Mouse (Mus musculus) MEL (cell line): ENCODE data around the gene Cox4i2. TPM values are rescaled to one million over a fixed set of nuclear protein-coding genes. Genes with fewer than 3 reads are reported as not detected.

ENCODE experiments used
- DNase-seq: peaks from one replicate; pipeline ENCODE4 v3.0.0; 2011; ENCODE audit warnings: low read depth, low spot score
- H3K27ac ChIP-seq: 2 replicates; pipeline ENCODE4 v1.5.1; 2012; ENCODE audit warnings: low read depth, mild to moderate bottlenecking, control low read depth, low read length, moderate library complexity; ENCODE audit not compliant: control insufficient read depth
- H3K27me3 ChIP-seq, 2 experiments: fragments of 150-350 bp in 1 of 2; sonication (generic) in 1 of 2; 2 replicates each; pipeline ENCODE4 v1.6.1; 2012; ENCODE audit warnings: low read length in 2 of 2, mild to moderate bottlenecking in 2 of 2, improper control_type of control experiment in 1 of 2, moderate library complexity in 1 of 2; ENCODE audit not compliant: insufficient read depth in 2 of 2, control insufficient read depth in 1 of 2
- H3K36me3 ChIP-seq, 2 experiments: 2 replicates each; pipeline ENCODE4 v1.6.1; 2012 to 2014; ENCODE audit warnings: low read length in 2 of 2, improper control_type of control experiment in 1 of 2, inconsistent platforms in 1 of 2, mild to moderate bottlenecking in 1 of 2; ENCODE audit not compliant: insufficient read depth in 2 of 2, control insufficient read depth in 1 of 2
- H3K4me1 ChIP-seq, 2 experiments: fragments of 150-350 bp in 1 of 2; sonication (generic) in 1 of 2; 2 replicates each; pipeline ENCODE4 v1.6.1; 2012; ENCODE audit warnings: low read length in 2 of 2, improper control_type of control experiment in 1 of 2, mild to moderate bottlenecking in 1 of 2; ENCODE audit not compliant: insufficient read depth in 2 of 2, control insufficient read depth in 1 of 2
- H3K4me3 ChIP-seq, 2 experiments: fragments of 150-350 bp in 1 of 2; sonication (generic) in 1 of 2; 2 replicates each; pipeline ENCODE4 v1.5.1; 2012; ENCODE audit warnings: low read depth in 2 of 2, low read length in 2 of 2, mild to moderate bottlenecking in 2 of 2, moderate library complexity in 2 of 2, control low read depth in 1 of 2, improper control_type of control experiment in 1 of 2; ENCODE audit not compliant: control insufficient read depth in 1 of 2, insufficient read depth in 1 of 2
- H3K79me2 ChIP-seq: 2 replicates; pipeline ENCODE4 v1.6.1; 2012; ENCODE audit warnings: mild to moderate bottlenecking, low read length, moderate library complexity; ENCODE audit not compliant: control insufficient read depth, poor library complexity, insufficient read depth
- H3K9ac ChIP-seq: 2 replicates; pipeline ENCODE4 v1.6.1; 2012; ENCODE audit warnings: low read depth, mild to moderate bottlenecking, control low read depth, low read length, moderate library complexity; ENCODE audit not compliant: control insufficient read depth, poor library complexity, severe bottlenecking
- H3K9me3 ChIP-seq: fragments of 150-350 bp; sonication (generic); replicated peaks from 2 replicates; pipeline ENCODE4 v1.6.1; 2012; ENCODE audit warnings: mild to moderate bottlenecking, low read length, improper control_type of control experiment, moderate library complexity; ENCODE audit not compliant: insufficient read depth
- BHLHE40 ChIP-seq: IDR thresholded peaks from 2 replicates; pipeline ENCODE4 v1.6.1; 2012; ENCODE audit warnings: low read depth, mild to moderate bottlenecking, inconsistent platforms, low read length, improper control_type of control experiment, borderline replicate concordance
- CTCF ChIP-seq, 3 experiments: IDR thresholded peaks in 2 of 3; conservative IDR thresholded peaks in 1 of 3; 2 replicates each; pipeline ENCODE4 v1.5.1; 2011 to 2012; ENCODE audit warnings: low read length in 3 of 3, low read depth in 2 of 3, mild to moderate bottlenecking in 2 of 3, improper control_type of control experiment in 1 of 3, inconsistent platforms in 1 of 3, mixed read lengths in 1 of 3, moderate library complexity in 1 of 3; ENCODE audit not compliant: control insufficient read depth in 1 of 3, insufficient read depth in 1 of 3, poor library complexity in 1 of 3, severe bottlenecking in 1 of 3
- ELF1 ChIP-seq: IDR thresholded peaks from 2 replicates; pipeline ENCODE4 v1.6.1; 2014; ENCODE audit warnings: low read depth, mild to moderate bottlenecking, inconsistent platforms, low read length, improper control_type of control experiment, moderate library complexity
- HCFC1 ChIP-seq: IDR thresholded peaks from 2 replicates; pipeline ENCODE4 v1.6.1; 2012; ENCODE audit warnings: low read depth, mild to moderate bottlenecking, inconsistent platforms, low read length, improper control_type of control experiment, moderate library complexity
- JUND ChIP-seq: IDR thresholded peaks from 2 replicates; pipeline ENCODE4 v1.6.1; 2011; ENCODE audit warnings: low read depth, mild to moderate bottlenecking, improper control_type of control experiment, low read length
- KAT2A ChIP-seq: conservative IDR thresholded peaks from 2 replicates; pipeline ENCODE4 v1.6.1; 2012; ENCODE audit warnings: low read depth, low read length, improper control_type of control experiment, inconsistent platforms
- MAFK ChIP-seq: IDR thresholded peaks from 2 replicates; pipeline ENCODE4 v1.6.1; 2011; ENCODE audit warnings: low read depth, mild to moderate bottlenecking, low read length, improper control_type of control experiment, borderline replicate concordance
- MAX ChIP-seq: IDR thresholded peaks from 2 replicates; pipeline ENCODE4 v1.6.1; 2011; ENCODE audit warnings: low read length, improper control_type of control experiment
- MAZ ChIP-seq: IDR thresholded peaks from 2 replicates; pipeline ENCODE4 v1.6.1; 2012; ENCODE audit warnings: low read depth, mild to moderate bottlenecking, inconsistent platforms, low read length, improper control_type of control experiment
- MXI1 ChIP-seq: IDR thresholded peaks from 2 replicates; pipeline ENCODE4 v1.6.1; 2011; ENCODE audit warnings: mild to moderate bottlenecking, low read depth, low read length, improper control_type of control experiment
- MYC ChIP-seq: IDR thresholded peaks from 2 replicates; pipeline ENCODE4 v1.6.1; 2011; ENCODE audit warnings: low read depth, mild to moderate bottlenecking, low read length, improper control_type of control experiment, moderate library complexity
- NELFE ChIP-seq: IDR thresholded peaks from 2 replicates; pipeline ENCODE4 v1.6.1; 2011; ENCODE audit warnings: low read depth, low read length, improper control_type of control experiment
- NRF1 ChIP-seq: IDR thresholded peaks from 2 replicates; pipeline ENCODE4 v1.6.1; 2014; ENCODE audit warnings: low read depth, mild to moderate bottlenecking, inconsistent platforms, low read length, improper control_type of control experiment, moderate library complexity; ENCODE audit not compliant: poor library complexity, insufficient read depth, severe bottlenecking
- POLR2A ChIP-seq, 2 experiments: IDR thresholded peaks; 2 replicates each; pipeline ENCODE4 v1.6.1; 2011 to 2012; ENCODE audit warnings: low read length in 2 of 2, mild to moderate bottlenecking in 2 of 2, control low read depth in 1 of 2, improper control_type of control experiment in 1 of 2, low read depth in 1 of 2, moderate library complexity in 1 of 2; ENCODE audit not compliant: control insufficient read depth in 1 of 2, insufficient read depth in 1 of 2, poor library complexity in 1 of 2
- POLR2AphosphoS5 ChIP-seq: IDR thresholded peaks from 2 replicates; pipeline ENCODE4 v1.6.1; 2012; ENCODE audit warnings: low read depth, borderline replicate concordance, mild to moderate bottlenecking, inconsistent platforms, low read length, moderate library complexity, mixed read lengths
- RCOR1 ChIP-seq: IDR thresholded peaks from 2 replicates; pipeline ENCODE4 v1.6.1; 2012; ENCODE audit warnings: low read depth, mild to moderate bottlenecking, inconsistent platforms, low read length, improper control_type of control experiment
- SIN3A ChIP-seq: IDR thresholded peaks from 2 replicates; pipeline ENCODE4 v1.6.1; 2012; ENCODE audit warnings: low read length, improper control_type of control experiment, inconsistent platforms
- SMC3 ChIP-seq: IDR thresholded peaks from 2 replicates; pipeline ENCODE4 v1.6.1; 2011; ENCODE audit warnings: low read depth, low read length, improper control_type of control experiment
- TBP ChIP-seq: IDR thresholded peaks from 2 replicates; pipeline ENCODE4 v1.8.0; 2011; ENCODE audit warnings: low read depth, low read length, improper control_type of control experiment
- TCF12 ChIP-seq: IDR thresholded peaks from 2 replicates; pipeline ENCODE4 v1.6.1; 2014; ENCODE audit warnings: low read depth, mild to moderate bottlenecking, inconsistent platforms, low read length, improper control_type of control experiment, moderate library complexity
- UBTF ChIP-seq: IDR thresholded peaks from 2 replicates; pipeline ENCODE4 v1.6.1; 2012; ENCODE audit warnings: low read depth, mild to moderate bottlenecking, inconsistent platforms, low read length, improper control_type of control experiment, moderate library complexity, borderline replicate concordance; ENCODE audit not compliant: insufficient read depth
- USF1 ChIP-seq: IDR thresholded peaks from 2 replicates; pipeline ENCODE4 v1.6.1; 2014; ENCODE audit warnings: low read depth, mild to moderate bottlenecking, inconsistent platforms, low read length, improper control_type of control experiment, moderate library complexity
- ZC3H11A ChIP-seq: IDR thresholded peaks from 2 replicates; pipeline ENCODE4 v1.6.1; 2012; ENCODE audit warnings: low read depth, mild to moderate bottlenecking, inconsistent platforms, low read length, improper control_type of control experiment
- ZKSCAN1 ChIP-seq: IDR thresholded peaks from 2 replicates; pipeline ENCODE4 v1.6.1; 2012; ENCODE audit warnings: low read depth, mild to moderate bottlenecking, inconsistent platforms, low read length, improper control_type of control experiment, moderate library complexity
- ZNF384 ChIP-seq: IDR thresholded peaks from 2 replicates; pipeline ENCODE4 v1.6.1; 2012; ENCODE audit warnings: low read depth, mild to moderate bottlenecking, inconsistent platforms, low read length, improper control_type of control experiment
- polyA plus RNA-seq, 2 experiments: library from polyadenylated mRNA; stranded (reverse) in 1 of 2; unstranded in 1 of 2; fragments of >175 nt in 1 of 2; fragments of >200 nt in 1 of 2; gene quantifications; 2 replicates each; pipeline versions ENCODE4 v1.2.1 to v1.2.4; 2012; ENCODE audit warnings: low replicate concordance in 2 of 2, low read depth in 1 of 2; ENCODE audit not compliant: insufficient read length in 2 of 2, insufficient read depth in 1 of 2, missing spikeins in 1 of 2
- total RNA-seq: library from RNA; depleted of rRNA; stranded (reverse); fragments of 300-350 nt; gene quantifications from 2 replicates; pipeline ENCODE4 v1.2.3, GENCODE M21; 2012

Cox4i2 gene
- total and polyA plus RNA-seq, 3 experiments, result 0.17 TPM; not detected in 2

DNA sequence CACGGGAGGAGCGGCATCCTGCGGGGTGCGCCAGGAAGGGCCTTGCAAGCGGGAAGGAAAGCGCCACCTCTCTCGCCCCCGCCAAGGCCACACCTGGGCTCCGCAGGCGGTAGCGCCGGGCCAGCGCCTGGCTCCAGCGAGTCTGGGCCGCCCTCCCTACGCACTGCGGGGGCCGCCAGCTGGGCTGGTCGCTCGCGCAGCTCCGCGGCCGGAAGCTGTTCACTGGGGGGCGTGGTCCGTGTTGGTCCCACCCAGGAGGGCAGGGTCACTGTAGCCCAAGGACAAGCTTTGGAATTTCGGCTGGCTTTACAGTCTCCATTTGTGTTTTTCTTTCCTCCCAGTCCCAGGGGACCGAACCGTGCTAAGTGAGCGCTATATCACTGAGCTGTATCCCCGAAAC is 46.3 kb upstream of the Cox4i2 start:
- TF ChIP-seq SIN3A, result no peak
- TF ChIP-seq MAFK, result no peak
- no peak for TF ChIP-seq MYC
- TF ChIP-seq TCF12, result no peak
- TF ChIP-seq KAT2A, result no peak
- TF ChIP-seq ZNF384, result no peak
- no peak for TF ChIP-seq HCFC1
- TF ChIP-seq CTCF (IDR thresholded peaks at IDR 0.05 in 2 of 3, conservative IDR thresholded peaks at IDR 0.05 in 1 of 3; ENCODE audit: control insufficient read depth in 1 of 3, insufficient read depth in 1 of 3, low read depth in 2 of 3, low read length in 3 of 3, poor library complexity in 1 of 3, severe bottlenecking in 1 of 3), result no peak
- no peak for TF ChIP-seq RCOR1
- TF ChIP-seq MAZ, result no peak
- TF ChIP-seq MXI1, result no peak
- TF ChIP-seq MAX, result no peak
- no peak for TF ChIP-seq SMC3
- TF ChIP-seq ELF1, result no peak
- TF ChIP-seq POLR2A (IDR thresholded peaks at IDR 0.05; ENCODE audit: control insufficient read depth in 1 of 2, insufficient read depth in 1 of 2, low read depth in 1 of 2, low read length in 2 of 2, poor library complexity in 1 of 2), result no peak
- TF ChIP-seq USF1, result no peak
- H3K36me3 ChIP-seq, result no peaks in the 10 kb centered on the region; a peak in 1 of 4 replicates
- DNase-seq, result no peak
- H3K27ac ChIP-seq, result no peak overlapping the region
- H3K27me3 ChIP-seq, result no peaks in the 10 kb centered on the region
- no peak overlapping the region for H3K9ac ChIP-seq
- no peaks in the 10 kb centered on the region for H3K4me1 ChIP-seq
- no peaks in the 10 kb centered on the region for H3K79me2 ChIP-seq
- no peak overlapping the region for H3K4me3 ChIP-seq
- no peaks in the 10 kb centered on the region for H3K9me3 ChIP-seq

DNA sequence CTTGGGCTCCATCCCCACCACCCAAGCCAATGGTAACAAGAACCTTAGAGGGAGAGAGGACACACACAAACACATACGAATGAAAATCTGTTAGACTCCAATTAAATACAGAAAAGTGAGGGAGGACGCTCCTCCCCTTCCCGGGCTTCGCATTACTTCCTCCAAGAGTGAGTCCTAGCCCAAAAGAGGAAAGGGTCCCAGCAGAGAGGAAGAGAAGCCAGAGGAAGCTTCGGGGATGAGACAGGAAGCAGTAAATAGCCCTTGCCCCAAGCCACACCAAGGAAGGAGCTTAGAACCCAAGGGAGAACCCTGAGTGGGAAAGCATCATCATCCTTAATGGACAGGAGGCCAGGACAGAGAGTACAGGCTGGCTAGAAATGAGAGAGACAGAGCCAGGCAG is 44.9 kb upstream of the Cox4i2 start:
- no peak overlapping the region for H3K9ac ChIP-seq
- no peaks in the 10 kb centered on the region; a peak in 1 of 4 replicates for H3K36me3 ChIP-seq
- no peaks in the 10 kb centered on the region for H3K79me2 ChIP-seq
- no peak overlapping the region for H3K4me3 ChIP-seq
- TF ChIP-seq ZKSCAN1 (no peak), SMC3 (no peak), UBTF (no peak), JUND (no peak), BHLHE40 (no peak), MAFK (no peak), POLR2A (IDR thresholded peaks at IDR 0.05; ENCODE audit: control insufficient read depth in 1 of 2, insufficient read depth in 1 of 2, low read depth in 1 of 2, low read length in 2 of 2, poor library complexity in 1 of 2) (no peak), NRF1 (no peak), ZC3H11A (no peak), TBP (no peak), TCF12 (no peak), NELFE (no peak), POLR2AphosphoS5 (no peak), MAZ (no peak)
- H3K4me1 ChIP-seq, result no peaks in the 10 kb centered on the region
- H3K27ac ChIP-seq, result no peak overlapping the region
- DNase-seq, result no peak
- H3K27me3 ChIP-seq, result no peaks in the 10 kb centered on the region
- H3K9me3 ChIP-seq, result no peaks in the 10 kb centered on the region
